15 mouse cellular contexts compared by ENCODE assay signal in the genomic region with DNA sequence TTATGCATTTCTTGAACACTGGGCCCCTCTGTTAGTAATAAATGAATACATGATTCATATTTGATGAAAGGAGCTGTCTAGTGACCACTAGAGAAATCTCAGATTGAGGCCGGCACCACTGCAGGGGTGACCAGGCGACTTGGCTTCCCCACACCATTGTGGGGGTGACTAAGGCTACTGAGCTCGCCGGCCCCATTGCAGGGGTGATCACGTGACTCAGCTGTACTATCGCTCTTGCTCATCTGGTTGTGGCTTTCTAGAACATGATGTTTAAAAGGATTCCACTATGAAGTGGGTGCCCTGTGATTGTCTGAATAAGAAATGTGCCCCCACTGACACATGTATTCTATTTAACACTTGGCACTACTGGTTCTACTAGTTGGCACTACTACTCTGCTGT.
"Had no signal": no experiment of that assay in that cellular context is flagged by ENCODE, and none has a peak within 500 bp of the region (broad histone marks: within the 10 kb centered on the region; RNA-seq: fewer than 3 reads in every experiment).

No protein-coding gene starts in this region.

- H3K4me2 ChIP-seq: lung, embryonic 14.5 days; midbrain, embryonic 13.5 days; midbrain, embryonic 15.5 days; neural tube, embryonic 12.5 days; stomach, embryonic 15.5 days had no signal

- DNase-seq: lung, adult 18-20 months; lung, embryonic 14.5 days; lung, postnatal 10 days; lung, postnatal 4 days; right cerebral cortex, postnatal 14 days; thymus, adult 2 months; thymus, postnatal 25 days; thymus, postnatal 4 days had no signal

- H3K36me3 ChIP-seq: midbrain, embryonic 10.5 days; midbrain, embryonic 13.5 days; midbrain, embryonic 15.5 days; neural tube, embryonic 12.5 days; stomach, embryonic 15.5 days had no signal

- ATAC-seq: midbrain, embryonic 13.5 days; midbrain, embryonic 15.5 days had no signal

- H3K4me1 ChIP-seq: midbrain, embryonic 10.5 days; midbrain, embryonic 13.5 days; midbrain, embryonic 15.5 days; neural tube, embryonic 12.5 days; stomach, embryonic 15.5 days had no signal

- H3K27ac ChIP-seq: liver, embryonic 14.5 days; midbrain, embryonic 10.5 days; midbrain, embryonic 13.5 days; midbrain, embryonic 15.5 days; neural tube, embryonic 12.5 days; stomach, embryonic 15.5 days; stomach, postnatal 0 days had no signal

- H3K4me3 ChIP-seq: midbrain, embryonic 10.5 days; midbrain, embryonic 13.5 days; midbrain, embryonic 15.5 days; neural tube, embryonic 12.5 days; stomach, embryonic 15.5 days had no signal

- H3K27me3 ChIP-seq: midbrain, embryonic 13.5 days; midbrain, embryonic 15.5 days; neural tube, embryonic 12.5 days; stomach, embryonic 15.5 days had no signal
